Mouse (Mus musculus): ENCODE data around the gene Ctsc. TPM values are rescaled to one million over a fixed set of nuclear protein-coding genes. Genes with fewer than 3 reads are reported as not detected.
"Not testable (repeated sequence)": the region's sequence is repeated elsewhere in the genome, so short reads cannot be mapped to it uniquely, and the experiment has no call there.

Ctsc gene
- polyA plus RNA-seq (2015; fragmentation: Nextera tagmentation; extraction: Ambion mirVana), result 18.5 and 28.7 TPM in 2 replicates

DNA sequence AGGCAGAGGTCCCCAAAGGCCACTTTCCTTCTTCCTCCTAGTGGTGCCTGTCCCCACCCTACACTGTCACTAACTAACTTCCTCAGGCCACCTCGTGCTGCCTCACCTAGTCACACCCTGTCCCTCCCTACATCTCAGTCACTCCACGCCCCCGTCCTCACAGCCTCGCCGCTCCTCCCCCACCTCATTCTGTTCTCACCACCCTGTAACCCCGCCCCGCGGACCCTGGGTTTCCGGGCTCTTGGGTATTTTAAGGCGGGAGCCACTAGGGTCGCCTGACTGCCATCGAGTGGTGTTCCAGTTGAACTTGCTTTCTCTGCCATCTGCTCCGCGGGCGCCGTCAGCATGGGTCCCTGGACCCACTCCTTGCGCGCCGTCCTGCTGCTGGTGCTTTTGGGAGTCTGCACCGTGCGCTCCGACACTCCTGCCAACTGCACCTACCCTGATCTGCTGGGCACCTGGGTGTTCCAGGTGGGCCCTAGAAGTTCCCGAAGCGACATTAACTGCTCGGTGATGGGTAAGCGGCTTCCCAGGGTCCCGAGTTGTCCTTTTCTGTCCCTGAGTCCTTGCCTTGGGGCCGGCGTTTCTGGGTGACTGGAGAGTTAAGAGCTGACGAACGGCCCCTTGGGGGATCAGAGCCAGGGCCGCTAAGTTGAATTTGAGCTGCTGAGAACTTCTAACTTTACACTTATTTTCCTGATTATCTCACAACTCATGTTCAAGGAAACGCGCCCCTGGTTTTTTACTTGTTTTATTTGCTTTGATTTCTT, at the start of gene Ctsc:
Gene Ctsc, plus strand, starts transcription at position 228 of the 770 bp plus-strand sequence.
- H3K4me1 ChIP-seq, result peaks cover 12% of the 10 kb centered on the region

DNA sequence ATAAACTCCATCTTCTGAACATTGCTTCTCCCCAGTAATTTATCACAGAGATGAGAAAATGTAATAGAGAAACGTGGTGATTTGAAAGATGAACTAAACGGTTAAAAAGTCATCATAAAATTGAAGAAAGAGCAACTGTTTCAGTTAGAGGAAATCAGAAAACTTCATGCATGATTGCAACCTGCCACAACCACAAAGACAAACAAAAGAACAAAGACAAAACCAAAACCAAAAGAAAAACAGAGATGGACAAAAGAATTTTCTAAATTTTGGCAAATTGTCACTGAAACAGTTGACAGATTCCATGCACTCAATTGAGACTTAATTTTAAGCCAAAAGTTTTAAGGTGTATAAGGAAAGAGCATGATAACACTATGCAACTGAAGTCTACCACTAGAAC, 48.8 kb upstream of the Ctsc start:
- Histone ChIP-seq H3K9me3 (replicated peaks) (no peaks in the 10 kb centered on the region), H3K36me3 (no peaks in the 10 kb centered on the region), H3K9ac (replicated peaks) (no peak overlapping the region), H3K4me3 (replicated peaks) (no peak overlapping the region), H3K27me3 (replicated peaks) (no peaks in the 10 kb centered on the region), H3K4me1 (no peaks in the 10 kb centered on the region), H3K27ac (replicated peaks) (no peak overlapping the region), H3K4me2 (no peak overlapping the region)
- WGBS, result 65% methylated on average over 2 of the region's 2 CpGs
- no peak for ATAC-seq (ENCODE audit: low FRiP score)

More for the DNA sequence above, at the start of gene Ctsc:
- Histone ChIP-seq H3K27ac (replicated peaks) (no peak within 1 kb of the TSS), H3K4me3 (replicated peaks) (peak within 1 kb of the TSS; percentile 48), H3K4me2 (peak within 1 kb of the TSS; percentile 95), H3K9ac (replicated peaks) (peak within 1 kb of the TSS; percentile 55), H3K36me3 (no peaks in the 10 kb centered on the region), H3K27me3 (replicated peaks) (no peaks in the 10 kb centered on the region), H3K9me3 (replicated peaks) (no peaks in the 10 kb centered on the region)
- peak; percentile 78 for ATAC-seq (ENCODE audit: low FRiP score)
- WGBS, result 2% methylated on average over 34 of the region's 34 CpGs

DNA sequence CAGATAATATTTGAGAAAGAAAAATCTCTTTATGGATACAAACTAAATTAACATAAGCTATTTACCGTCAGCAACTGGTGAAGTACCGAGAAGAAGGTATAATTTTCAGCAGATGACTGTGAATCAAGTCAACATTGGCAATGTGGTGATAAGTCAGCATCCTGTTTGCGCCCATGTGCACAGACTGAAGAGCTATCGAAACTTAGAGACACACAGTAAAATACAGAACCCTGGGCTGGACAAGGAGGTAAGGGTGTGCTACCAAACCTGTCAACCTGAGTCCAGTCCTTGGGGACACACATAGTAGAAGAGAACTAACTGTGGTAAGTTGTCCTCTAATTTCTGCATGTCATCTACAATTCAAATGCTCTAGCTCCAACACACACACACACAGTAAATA, 47.8 kb upstream of the Ctsc start:
- no peaks in the 10 kb centered on the region for H3K4me1 ChIP-seq
- no peak overlapping the region for H3K9ac ChIP-seq (replicated peaks)
- no peaks in the 10 kb centered on the region for H3K27me3 ChIP-seq (replicated peaks)
- H3K27ac ChIP-seq (replicated peaks), result no peak overlapping the region
- ATAC-seq (ENCODE audit: low FRiP score), result no peak
- no peaks in the 10 kb centered on the region for H3K36me3 ChIP-seq
- H3K4me2 ChIP-seq, result no peak overlapping the region
- no peak overlapping the region for H3K4me3 ChIP-seq (replicated peaks)
- no peaks in the 10 kb centered on the region for H3K9me3 ChIP-seq (replicated peaks)
- WGBS, result 95% methylated on average over 4 of the region's 4 CpGs

DNA sequence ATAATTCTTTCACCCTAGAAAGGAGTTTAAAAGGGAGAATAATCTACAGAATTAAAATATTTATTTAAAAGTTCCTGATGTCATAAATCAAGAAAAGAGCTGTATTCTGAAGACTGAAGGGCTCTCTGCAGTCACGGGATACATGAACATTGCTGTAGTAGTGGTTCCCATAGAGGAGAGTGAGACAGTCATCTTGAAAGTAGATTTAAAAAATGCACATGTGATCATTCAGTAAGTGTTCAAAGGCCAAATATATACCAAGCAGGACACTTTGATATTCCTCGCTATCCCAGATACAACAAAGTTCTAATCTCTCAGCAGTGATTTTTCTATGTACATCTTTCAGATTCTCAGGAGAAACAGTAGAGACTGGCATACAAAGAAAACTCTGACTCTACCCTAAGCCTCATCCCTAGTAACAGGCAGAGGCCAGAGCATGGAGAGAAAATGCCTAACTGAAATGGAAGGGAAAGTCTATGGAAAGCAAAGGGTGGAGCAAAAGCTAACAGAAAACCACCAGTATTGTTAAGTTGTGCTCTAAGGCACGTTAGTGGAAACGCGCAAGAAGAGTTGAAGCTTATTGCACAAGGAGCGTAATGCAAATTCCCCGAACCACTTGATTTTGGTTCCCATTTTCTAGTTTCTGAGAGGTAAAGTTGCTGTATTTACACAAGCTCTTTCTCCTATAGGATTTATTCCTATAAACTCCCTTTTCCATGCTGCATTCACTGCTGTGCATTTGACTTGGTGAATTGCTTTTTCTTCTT, 46.9 kb upstream of the Ctsc start:
- no peaks in the 10 kb centered on the region for H3K4me1 ChIP-seq
- no peaks in the 10 kb centered on the region for H3K27me3 ChIP-seq (replicated peaks)
- no peaks in the 10 kb centered on the region for H3K9me3 ChIP-seq (replicated peaks)
- no peak overlapping the region for H3K27ac ChIP-seq (replicated peaks)
- no peak overlapping the region for H3K9ac ChIP-seq (replicated peaks)
- ATAC-seq (ENCODE audit: low FRiP score), result no peak
- H3K4me2 ChIP-seq, result no peak overlapping the region
- WGBS, result 90% methylated on average over 7 of the region's 7 CpGs
- no peaks in the 10 kb centered on the region for H3K36me3 ChIP-seq
- H3K4me3 ChIP-seq (replicated peaks), result no peak overlapping the region

DNA sequence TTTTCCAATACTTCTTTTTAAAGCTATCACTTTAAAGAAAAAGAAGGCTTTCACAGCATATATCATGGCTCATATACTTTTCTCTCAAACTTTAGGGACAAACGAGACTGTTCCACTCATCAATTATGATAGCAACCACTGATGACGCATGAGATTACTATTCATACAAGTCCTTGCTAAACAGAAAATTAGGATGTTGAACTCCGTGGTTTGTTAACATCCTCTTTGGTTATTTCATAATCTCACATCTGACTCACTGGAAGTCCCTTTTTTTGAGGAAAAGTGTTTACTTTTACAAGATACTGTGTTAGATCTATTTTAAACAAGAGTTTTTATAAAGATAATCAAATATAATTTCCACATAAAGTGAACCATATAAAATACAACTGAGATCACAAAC, 34.8 kb upstream of the Ctsc start:
- 79% methylated on average over 3 of the region's 3 CpGs for WGBS
- Histone ChIP-seq H3K36me3 (no peaks in the 10 kb centered on the region), H3K4me1 (no peaks in the 10 kb centered on the region), H3K9me3 (replicated peaks) (no peaks in the 10 kb centered on the region), H3K27ac (replicated peaks) (no peak overlapping the region), H3K27me3 (replicated peaks) (no peaks in the 10 kb centered on the region), H3K4me3 (replicated peaks) (no peak overlapping the region), H3K9ac (replicated peaks) (no peak overlapping the region), H3K4me2 (no peak overlapping the region)
- no peak for ATAC-seq (ENCODE audit: low FRiP score)

DNA sequence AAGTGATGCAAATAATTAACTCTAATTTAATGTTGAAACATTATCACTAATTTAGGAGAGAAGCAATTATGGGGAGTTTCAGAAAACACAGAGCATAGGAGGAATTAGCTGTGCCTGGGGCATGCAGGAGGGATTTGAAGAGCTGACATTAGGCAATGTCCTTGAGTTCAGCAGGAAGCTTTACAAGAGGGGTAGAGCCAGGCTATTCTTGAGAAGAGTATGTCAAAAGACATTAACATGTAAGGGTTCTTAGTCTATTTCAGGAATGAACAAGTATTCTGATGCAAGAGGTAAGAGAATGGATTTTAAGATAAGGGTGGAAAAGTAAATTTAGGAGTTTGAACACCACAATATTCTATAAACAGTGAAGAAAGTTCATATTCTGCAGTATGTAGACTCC, 33.4 kb upstream of the Ctsc start:
- Histone ChIP-seq H3K4me2 (no peak overlapping the region), H3K27me3 (replicated peaks) (no peaks in the 10 kb centered on the region)

DNA sequence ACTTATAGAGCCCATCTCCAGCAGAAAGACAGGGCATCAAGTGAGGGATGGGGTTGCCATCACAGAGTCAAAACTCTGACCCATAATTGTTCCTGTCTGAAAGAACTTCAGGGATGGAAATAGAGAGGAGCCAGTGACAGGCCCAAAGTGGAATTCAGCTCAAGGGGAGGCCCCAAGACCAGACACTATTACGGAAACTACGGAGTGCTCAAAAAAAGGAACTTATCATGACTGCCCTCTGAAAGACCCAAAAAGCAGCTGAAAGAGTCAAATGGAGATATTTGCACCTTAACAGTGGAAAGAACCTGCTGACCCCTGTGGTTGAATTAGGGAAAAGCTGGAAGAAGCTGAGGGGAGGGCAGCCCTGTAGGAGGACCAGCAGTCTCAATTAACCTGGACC, 27.5 kb upstream of the Ctsc start:
- not testable (repeated sequence) for ATAC-seq (ENCODE audit: low FRiP score); H3K4me2 ChIP-seq
- 96% methylated on average over 2 of the region's 2 CpGs for WGBS

More for the DNA sequence above, 33.4 kb upstream of the Ctsc start:
- no peaks in the 10 kb centered on the region for H3K4me1 ChIP-seq
- no peak overlapping the region for H3K4me3 ChIP-seq (replicated peaks)
- no peaks in the 10 kb centered on the region for H3K9me3 ChIP-seq (replicated peaks)
- H3K9ac ChIP-seq (replicated peaks), result no peak overlapping the region
- no peak for ATAC-seq (ENCODE audit: low FRiP score)
- no peaks in the 10 kb centered on the region for H3K36me3 ChIP-seq
- H3K27ac ChIP-seq (replicated peaks), result no peak overlapping the region

DNA sequence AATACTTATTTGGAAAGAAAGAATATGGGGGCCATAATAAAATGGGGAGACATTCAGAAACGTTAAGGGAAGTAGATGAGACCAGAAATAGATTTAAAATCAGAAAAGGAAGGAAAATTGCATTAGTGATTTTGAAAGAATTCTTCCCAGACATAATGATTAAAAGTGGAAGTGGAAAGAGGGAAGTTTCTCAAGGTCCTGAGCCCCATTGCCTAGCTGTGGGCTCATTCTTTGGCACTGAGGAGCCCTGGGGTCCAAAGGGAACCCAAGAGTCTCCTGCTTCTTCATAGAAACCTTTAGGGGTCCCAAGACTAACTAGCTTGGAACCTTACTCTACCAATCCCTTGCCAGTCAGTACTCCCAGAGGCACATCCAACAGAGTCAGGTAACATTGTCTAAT, 26.4 kb upstream of the Ctsc start:
- 65% methylated on average over 1 of the region's 1 CpGs for WGBS
- H3K27ac ChIP-seq (replicated peaks), result no peak overlapping the region
- H3K9me3 ChIP-seq (replicated peaks), result no peaks in the 10 kb centered on the region
- ATAC-seq (ENCODE audit: low FRiP score), result no peak
- no peak overlapping the region for H3K4me3 ChIP-seq (replicated peaks)
- no peak overlapping the region for H3K4me2 ChIP-seq
- H3K27me3 ChIP-seq (replicated peaks), result no peaks in the 10 kb centered on the region
- H3K9ac ChIP-seq (replicated peaks), result no peak overlapping the region
- H3K4me1 ChIP-seq, result no peaks in the 10 kb centered on the region
- H3K36me3 ChIP-seq, result no peaks in the 10 kb centered on the region

More for the DNA sequence above, 27.5 kb upstream of the Ctsc start:
- H3K9ac ChIP-seq (replicated peaks); H3K4me1 ChIP-seq; H3K4me3 ChIP-seq (replicated peaks); H3K27me3 ChIP-seq (replicated peaks); H3K27ac ChIP-seq (replicated peaks); H3K9me3 ChIP-seq (replicated peaks); H3K36me3 ChIP-seq: not testable (repeated sequence)

DNA sequence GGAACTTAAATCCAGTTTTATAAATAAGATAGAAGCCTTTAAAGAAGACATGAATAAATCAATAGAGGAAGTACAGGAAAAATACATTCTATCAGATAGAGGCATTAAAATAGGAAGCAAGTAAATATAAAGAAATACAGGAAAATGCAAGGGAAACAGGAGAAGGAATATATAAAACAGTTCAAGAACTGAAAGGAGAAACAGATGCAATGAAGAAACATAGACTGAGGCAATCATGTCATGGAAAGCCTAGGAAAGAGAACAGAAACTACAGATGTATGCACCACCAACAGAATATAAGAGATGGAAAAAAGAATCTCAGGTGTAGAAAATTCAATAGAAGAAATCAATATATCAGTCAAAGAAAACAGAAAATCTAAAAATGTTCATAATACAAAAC, 25.8 kb upstream of the Ctsc start:
- no peaks in the 10 kb centered on the region for H3K4me1 ChIP-seq
- H3K9me3 ChIP-seq (replicated peaks), result no peaks in the 10 kb centered on the region
- no peak for ATAC-seq (ENCODE audit: low FRiP score)
- H3K4me3 ChIP-seq (replicated peaks), result no peak overlapping the region
- no peak overlapping the region for H3K9ac ChIP-seq (replicated peaks)
- no peaks in the 10 kb centered on the region for H3K27me3 ChIP-seq (replicated peaks)
- H3K27ac ChIP-seq (replicated peaks), result no peak overlapping the region
- no peaks in the 10 kb centered on the region for H3K36me3 ChIP-seq
- H3K4me2 ChIP-seq, result no peak overlapping the region

DNA sequence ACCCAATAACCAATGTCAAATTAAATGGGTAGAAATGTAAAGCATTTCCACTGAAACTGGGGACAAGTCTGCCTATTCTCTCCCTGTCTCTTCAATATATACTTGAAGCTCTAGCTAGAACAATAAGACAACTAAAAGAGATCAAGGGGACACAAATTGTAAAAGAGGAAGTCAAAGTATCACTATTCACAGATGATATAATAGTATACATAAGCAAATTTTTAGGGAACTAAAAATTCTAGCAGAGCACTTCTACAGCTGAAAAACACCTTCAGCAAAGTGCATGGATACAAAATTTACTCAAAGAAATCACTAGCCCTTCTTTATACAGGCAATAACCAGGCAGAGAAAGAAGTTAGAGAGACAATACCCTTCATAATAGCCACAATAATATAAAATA, 23.0 kb upstream of the Ctsc start:
- H3K36me3 ChIP-seq, result no peaks in the 10 kb centered on the region
- no peak overlapping the region for H3K27ac ChIP-seq (replicated peaks)
- H3K9ac ChIP-seq (replicated peaks), result no peak overlapping the region
- no peaks in the 10 kb centered on the region for H3K9me3 ChIP-seq (replicated peaks)
- H3K4me2 ChIP-seq, result no peak overlapping the region
- ATAC-seq (ENCODE audit: low FRiP score), result no peak
- H3K4me1 ChIP-seq, result no peaks in the 10 kb centered on the region
- H3K27me3 ChIP-seq (replicated peaks), result no peaks in the 10 kb centered on the region
- H3K4me3 ChIP-seq (replicated peaks), result no peak overlapping the region

DNA sequence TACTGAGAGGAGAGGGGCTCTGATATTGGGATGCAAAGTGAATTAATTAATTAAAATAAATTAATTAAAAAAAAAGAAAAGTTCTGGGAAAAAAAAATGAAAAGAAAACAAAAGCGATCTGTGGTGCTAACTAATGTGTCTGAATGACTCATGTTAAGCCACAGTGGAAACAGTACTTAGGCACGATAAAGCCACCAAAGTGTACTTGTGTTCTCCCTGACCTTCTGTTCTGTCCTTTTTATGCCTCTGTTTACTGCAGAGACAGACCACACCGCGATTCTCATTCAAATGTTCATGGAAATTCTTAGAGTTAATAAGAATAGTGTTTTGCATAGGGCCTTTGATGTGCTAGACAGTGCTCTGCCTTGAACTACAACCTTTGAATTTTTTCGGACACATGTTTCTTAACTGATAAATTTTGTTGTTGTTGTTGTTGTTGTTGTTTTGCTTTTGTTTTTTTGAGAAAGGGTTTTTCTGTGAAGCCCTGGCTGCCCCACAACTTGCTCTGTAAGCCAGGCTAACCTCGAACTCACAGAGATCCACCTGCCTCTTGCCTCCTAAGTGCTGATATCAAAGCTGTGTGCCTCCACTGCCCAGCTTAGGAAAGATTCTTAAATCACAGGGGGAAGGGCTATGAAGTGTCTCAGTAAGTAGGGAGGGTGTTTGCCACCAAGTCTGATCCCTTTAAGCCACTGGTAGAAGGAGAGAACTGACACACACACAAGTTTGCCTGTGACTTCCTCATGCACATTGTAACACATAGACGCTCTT, 18.5 kb upstream of the Ctsc start:
- H3K9ac ChIP-seq (replicated peaks), result no peak overlapping the region
- no peaks in the 10 kb centered on the region for H3K9me3 ChIP-seq (replicated peaks)
- H3K36me3 ChIP-seq, result no peaks in the 10 kb centered on the region
- H3K4me1 ChIP-seq, result no peaks in the 10 kb centered on the region
- no peak overlapping the region for H3K27ac ChIP-seq (replicated peaks)
- H3K27me3 ChIP-seq (replicated peaks), result no peaks in the 10 kb centered on the region
- ATAC-seq (ENCODE audit: low FRiP score), result no peak
- H3K4me3 ChIP-seq (replicated peaks), result no peak overlapping the region
- no peak overlapping the region for H3K4me2 ChIP-seq
- 72% methylated on average over 7 of the region's 7 CpGs for WGBS

DNA sequence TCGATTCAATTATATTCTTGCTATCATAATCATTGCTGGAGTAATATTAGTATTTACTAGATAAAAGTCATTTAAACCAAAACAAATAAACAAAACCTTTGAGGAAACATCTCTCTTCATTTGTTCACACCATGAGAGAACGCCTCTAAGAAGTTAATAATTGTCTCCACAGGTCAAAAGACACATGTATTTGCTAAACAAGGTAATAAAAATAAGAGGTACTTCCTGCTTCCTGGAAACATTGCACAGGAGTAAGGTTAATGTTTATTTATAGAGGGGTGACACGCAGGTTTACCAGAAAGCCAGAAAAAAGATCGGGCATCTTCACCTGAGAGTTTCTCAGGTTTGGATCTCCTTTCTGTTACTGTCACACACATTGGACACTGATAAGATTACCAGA, 16.1 kb upstream of the Ctsc start:
- ATAC-seq (ENCODE audit: low FRiP score), result no peak
- Histone ChIP-seq H3K4me3 (replicated peaks) (no peak overlapping the region), H3K9me3 (replicated peaks) (no peaks in the 10 kb centered on the region), H3K9ac (replicated peaks) (no peak overlapping the region), H3K4me1 (no peaks in the 10 kb centered on the region), H3K4me2 (no peak overlapping the region), H3K36me3 (no peaks in the 10 kb centered on the region), H3K27ac (replicated peaks) (no peak overlapping the region), H3K27me3 (replicated peaks) (no peaks in the 10 kb centered on the region)
- 87% methylated on average over 4 of the region's 4 CpGs for WGBS

All from neural tube, embryonic 15.5 days (tissue).